Mouse (Mus musculus): ENCODE data around the gene Dcaf10. TPM values are rescaled to one million over a fixed set of nuclear protein-coding genes. Genes with fewer than 3 reads are reported as not detected.

Dcaf10 gene
- polyA plus RNA-seq (2015; fragmentation: Nextera tagmentation; extraction: Ambion mirVana): 9.1 and 10.5 TPM in 2 replicates

DNA sequence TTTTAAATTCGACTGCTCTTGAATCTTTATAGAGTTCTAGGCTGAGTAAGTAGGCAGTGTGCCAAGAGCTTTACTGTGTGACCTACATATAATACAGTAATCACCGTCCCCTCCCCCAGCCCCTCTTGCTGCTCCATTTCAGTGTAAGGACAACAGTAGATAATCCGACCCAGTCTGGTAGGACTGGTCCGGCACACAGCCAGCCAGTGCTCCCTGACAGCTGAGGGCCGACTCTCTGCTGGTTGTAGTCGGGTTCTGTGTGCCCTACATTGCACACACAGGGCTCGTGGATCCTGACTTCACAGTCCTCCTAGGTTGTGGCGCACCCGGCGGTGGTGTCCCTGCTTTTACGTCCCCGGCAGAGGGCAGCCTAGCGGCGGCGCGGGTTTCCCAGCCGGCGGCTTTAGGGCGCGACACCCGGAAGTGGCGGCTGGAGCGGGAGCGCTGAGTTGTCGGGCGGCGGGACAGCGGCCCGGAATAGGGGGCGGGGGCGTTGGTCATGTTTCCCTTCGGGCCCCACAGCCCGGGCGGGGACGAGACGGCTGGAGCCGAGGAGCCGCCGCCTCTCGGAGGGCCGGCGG lies at the start of gene Dcaf10:
Gene Dcaf10, plus strand, starts transcription at position 433 of the 581 bp plus-strand sequence.
- Histone ChIP-seq H3K4me1 (replicated peaks; ENCODE audit: control insufficient read depth, insufficient read depth) (0 out of 2 replicates have a peak, but pooled peaks cover 3% of the 10 kb centered on the region), H3K4me2 (replicated peaks; ENCODE audit: low read depth) (peak within 1 kb of the TSS; percentile 74), H3K9ac (ENCODE audit: low read length) (peak within 1 kb of the TSS; percentile 95), H3K36me3 (ENCODE audit: control insufficient read depth, insufficient read depth, low read length) (no peaks in the 10 kb centered on the region), H3K4me3 (ENCODE audit: low read depth, low read length) (peak within 1 kb of the TSS; percentile 90), H3K27ac (replicated peaks) (peak within 1 kb of the TSS; percentile 98), H3K27me3 (ENCODE audit: control insufficient read depth, insufficient read depth, low read length) (no peaks in the 10 kb centered on the region), H3K9me3 (ENCODE audit: control insufficient read depth, low read length) (no peaks in the 10 kb centered on the region)
- under 1% methylated on average over 26 of the region's 42 CpGs for WGBS
- ATAC-seq (ENCODE audit: low FRiP score, low TSS enrichment): peak; percentile 96
- DNase-seq (ENCODE audit: low spot score): peak; percentile 96
- TF ChIP-seq CTCF (IDR thresholded peaks at IDR 0.05; ENCODE audit: low read depth) (peak; percentile 76), EP300 (optimal IDR thresholded peaks at IDR 0.05) (no peak)

- H3K4me2 ChIP-seq (replicated peaks; ENCODE audit: low read depth): peak within 1 kb of the TSS; percentile 84
- peak within 1 kb of the TSS; percentile 76 for H3K9ac ChIP-seq (ENCODE audit: low read length)
- H3K27me3 ChIP-seq (ENCODE audit: control insufficient read depth, insufficient read depth, low read length): no peaks in the 10 kb centered on the region
- no peaks in the 10 kb centered on the region for H3K4me1 ChIP-seq (replicated peaks; ENCODE audit: control insufficient read depth, insufficient read depth)
- H3K9me3 ChIP-seq (ENCODE audit: control insufficient read depth, low read length): no peaks in the 10 kb centered on the region
- 19% methylated on average over 27 of the region's 27 CpGs for WGBS
- peak; percentile 82 for DNase-seq (ENCODE audit: low spot score)
- ATAC-seq (ENCODE audit: low FRiP score, low TSS enrichment): peak; percentile 86
- TF ChIP-seq CTCF (IDR thresholded peaks at IDR 0.05; ENCODE audit: low read depth): no peak
- H3K36me3 ChIP-seq (ENCODE audit: control insufficient read depth, insufficient read depth, low read length): peaks cover 5% of the 10 kb centered on the region; the same call in 1 of the 2 replicates
- no peak within 1 kb of the TSS for H3K27ac ChIP-seq (replicated peaks)
- H3K4me3 ChIP-seq (ENCODE audit: low read depth, low read length): peak within 1 kb of the TSS; percentile 63
Observed at GRCm38 (mm10) chr4:45296662-45297564, 45.0 kb upstream of the Dcaf10 start, which contains the start of gene Trmt10b. Gene Trmt10b (plus strand): TSS chr4:45297127.

DNA sequence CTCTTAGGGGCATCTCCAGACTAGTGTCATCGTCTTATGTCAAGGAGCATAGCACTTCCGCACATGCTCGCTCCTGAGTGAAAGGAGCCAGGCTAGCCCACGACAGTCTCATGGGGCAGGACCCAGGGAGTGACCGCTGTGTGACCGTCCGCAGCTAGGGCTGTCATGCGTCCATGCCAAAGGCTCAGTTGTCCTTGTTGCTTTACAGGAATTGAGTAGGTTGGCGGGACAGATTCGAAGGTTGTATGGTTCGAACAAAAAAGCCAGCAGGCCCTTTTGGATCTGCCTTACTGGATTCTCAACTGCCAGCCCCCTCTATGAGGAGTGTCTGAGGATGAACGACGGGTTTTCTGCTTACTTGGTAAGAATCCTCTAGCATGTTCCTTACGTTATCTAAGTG lies 36.4 kb upstream of the Dcaf10 start:
- no peak overlapping the region for H3K4me3 ChIP-seq (ENCODE audit: low read depth, low read length)
- H3K27ac ChIP-seq (replicated peaks): no peak overlapping the region
- no peak overlapping the region for H3K9ac ChIP-seq (ENCODE audit: low read length)
- H3K27me3 ChIP-seq (ENCODE audit: control insufficient read depth, insufficient read depth, low read length): no peaks in the 10 kb centered on the region
- no peak overlapping the region for H3K4me2 ChIP-seq (replicated peaks; ENCODE audit: low read depth)
- H3K9me3 ChIP-seq (ENCODE audit: control insufficient read depth, low read length): no peaks in the 10 kb centered on the region
- H3K4me1 ChIP-seq (replicated peaks; ENCODE audit: control insufficient read depth, insufficient read depth): no peaks in the 10 kb centered on the region
- TF ChIP-seq EP300 (optimal IDR thresholded peaks at IDR 0.05): no peak
- DNase-seq (ENCODE audit: low spot score) (no peak), ATAC-seq (ENCODE audit: low FRiP score, low TSS enrichment) (no peak)
- peaks cover 21% of the 10 kb centered on the region for H3K36me3 ChIP-seq (ENCODE audit: control insufficient read depth, insufficient read depth, low read length)
- WGBS: 96% methylated on average over 14 of the region's 14 CpGs

- Histone ChIP-seq H3K4me2 (replicated peaks; ENCODE audit: low read depth) (no peak overlapping the region), H3K4me3 (ENCODE audit: low read depth, low read length) (no peak overlapping the region), H3K27me3 (ENCODE audit: control insufficient read depth, insufficient read depth, low read length) (no peaks in the 10 kb centered on the region), H3K4me1 (replicated peaks; ENCODE audit: control insufficient read depth, insufficient read depth) (no peaks in the 10 kb centered on the region), H3K36me3 (ENCODE audit: control insufficient read depth, insufficient read depth, low read length) (peaks cover 14% of the 10 kb centered on the region), H3K27ac (replicated peaks) (no peak overlapping the region), H3K9ac (ENCODE audit: low read length) (no peak overlapping the region), H3K9me3 (ENCODE audit: control insufficient read depth, low read length) (no peaks in the 10 kb centered on the region)
- ATAC-seq (ENCODE audit: low FRiP score, low TSS enrichment) (0 out of 2 replicates have a peak, but pooled peaks have one; percentile 40), DNase-seq (ENCODE audit: low spot score) (peak; percentile 59)
- WGBS: 45% methylated on average over 11 of the region's 11 CpGs
- no peak for TF ChIP-seq EP300 (optimal IDR thresholded peaks at IDR 0.05)
- peak; percentile 77 for TF ChIP-seq CTCF (IDR thresholded peaks at IDR 0.05; ENCODE audit: low read depth)
Observed at GRCm38 (mm10) chr4:45308046-45308445, 33.9 kb upstream of the Dcaf10 start.

DNA sequence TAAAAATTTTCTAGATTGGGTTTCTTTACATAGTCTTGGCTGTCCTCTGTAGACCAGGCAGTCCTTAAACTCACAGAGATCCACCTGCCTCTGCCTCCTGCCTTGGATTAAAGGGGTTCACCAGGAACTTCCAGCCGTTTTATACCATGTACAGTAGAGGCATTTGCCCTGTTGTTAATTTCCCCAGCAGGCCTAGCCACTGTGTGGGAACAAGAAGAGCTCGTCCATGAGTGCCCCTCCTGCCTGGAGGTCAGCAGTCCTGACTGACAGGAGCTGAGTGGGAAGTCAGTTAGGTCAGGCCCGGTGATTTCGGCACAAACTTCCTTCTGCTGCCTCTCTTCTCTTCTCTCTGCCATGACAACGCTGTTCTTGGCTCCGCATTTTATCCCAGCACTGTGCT lies 33.3 kb upstream of the Dcaf10 start:
- no peak overlapping the region for H3K9ac ChIP-seq (ENCODE audit: low read length)
- H3K27ac ChIP-seq (replicated peaks): no peak overlapping the region
- H3K27me3 ChIP-seq (ENCODE audit: control insufficient read depth, insufficient read depth, low read length): no peaks in the 10 kb centered on the region
- no peak for DNase-seq (ENCODE audit: low spot score)
- no peak for ATAC-seq (ENCODE audit: low FRiP score, low TSS enrichment)
- 89% methylated on average over 6 of the region's 6 CpGs for WGBS
- no peaks in the 10 kb centered on the region for H3K4me1 ChIP-seq (replicated peaks; ENCODE audit: control insufficient read depth, insufficient read depth)
- H3K4me3 ChIP-seq (ENCODE audit: low read depth, low read length): no peak overlapping the region
- peaks cover 14% of the 10 kb centered on the region for H3K36me3 ChIP-seq (ENCODE audit: control insufficient read depth, insufficient read depth, low read length)
- no peaks in the 10 kb centered on the region for H3K9me3 ChIP-seq (ENCODE audit: control insufficient read depth, low read length)
- H3K4me2 ChIP-seq (replicated peaks; ENCODE audit: low read depth): no peak overlapping the region
- TF ChIP-seq CTCF (IDR thresholded peaks at IDR 0.05; ENCODE audit: low read depth) (no peak), EP300 (optimal IDR thresholded peaks at IDR 0.05) (no peak)

Data from stomach, postnatal 0 days (tissue).